Mouse (Mus musculus) brain, adult 10 weeks (tissue): ENCODE data around the gene Rab8b. TPM values are rescaled to one million over a fixed set of nuclear protein-coding genes. Genes with fewer than 3 reads are reported as not detected.

Experiments used
- polyA plus RNA-seq: library from polyadenylated mRNA; stranded (reverse); fragments of 350-450 nt; fragmentation: Illumina TruSeq; extraction: RNeasy Lipid Tissue Mini Kit (QIAGEN cat#74804); gene quantifications from one replicate; pipeline ENCODE4 v1.2.3, GENCODE M21; 2015; ENCODE audit warnings: low read depth, low replicate concordance

Gene Rab8b
- polyA plus RNA-seq: 29.3 TPM

GRCm38 (mm10) chr9:66919382-66919971 lies at the start of gene Rab8b:
Rab8b (minus strand) TSS chr9:66919687.

GRCm38 (mm10) chr9:66945647-66946641 lies 26.5 kb upstream of the Rab8b start, which contains the start of gene Rps27l:
Rps27l (plus strand) TSS chr9:66946086.

GRCm38 (mm10) chr9:66834318-66835096 lies 85.0 kb downstream of the Rab8b start, which contains the start of gene Aph1c:
Aph1c (minus strand) TSS chr9:66834726.

GRCm38 (mm10) chr9:66796739-66797138 lies 122.7 kb downstream of the Rab8b start, which contains the start of gene Gm10647:
Gm10647 (plus strand) TSS chr9:66797039.

GRCm38 (mm10) chr9:66795464-66796324 lies 123.8 kb downstream of the Rab8b start, which contains the start of gene Aph1b:
Aph1b (minus strand) TSS chr9:66795490.

Other genes with a start within 250 kb of the Rab8b start
- 17.4 TPM for gene Car12, start 206.0 kb downstream of the Rab8b start, polyA plus RNA-seq
- gene Aph1b, start 124.2 kb downstream of the Rab8b start, polyA plus RNA-seq: 20.5 TPM
- gene Gm10647, start 122.6 kb downstream of the Rab8b start, polyA plus RNA-seq: 0.58 TPM
- gene Aph1c, start 85.0 kb downstream of the Rab8b start, polyA plus RNA-seq: 9.4 TPM
- 73.0 TPM for gene Rps27l, start 26.4 kb upstream of the Rab8b start, polyA plus RNA-seq
- 17.7 TPM for gene Lactb, start 55.8 kb upstream of the Rab8b start, polyA plus RNA-seq
- 283 TPM for gene Tpm1, start 129.7 kb upstream of the Rab8b start, polyA plus RNA-seq